ENCODE assay signal across 1 mouse cellular context in the genomic region with DNA sequence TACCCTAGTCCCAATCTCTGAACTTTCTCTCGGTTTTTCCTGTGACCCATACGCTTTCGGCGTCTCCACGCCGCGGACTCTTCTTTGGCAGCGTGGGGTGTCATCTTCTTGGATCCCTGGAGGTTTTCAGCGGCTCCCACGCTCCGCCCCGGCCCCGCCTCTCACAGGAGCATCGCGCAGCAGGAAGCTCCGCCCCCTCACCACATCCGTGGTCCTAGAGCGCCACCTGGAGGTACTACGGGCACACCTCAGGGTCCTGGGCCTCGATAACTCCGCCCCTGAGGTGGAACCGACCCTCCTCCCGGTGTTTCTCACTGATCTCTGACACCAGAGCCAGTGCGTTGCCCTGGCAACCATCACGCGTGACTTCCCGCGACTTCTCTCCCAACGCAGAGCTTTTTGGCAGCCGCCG.
TF ChIP-seq lines count a peak whose summit lies in the region.

No protein-coding gene starts in this region.

TF ChIP-seq in MEL, 35 proteins besides CTCF, POLR2A, EP300 and RAD21 (continued from another document):
- peak; percentile 35; the same call in 1 of the 2 replicates for TF ChIP-seq NRF1 (IDR thresholded peaks at IDR 0.05; ENCODE audit: insufficient read depth, low read depth, low read length, poor library complexity, severe bottlenecking)
- 0 out of 2 replicates have a peak, but pooled peaks have one; percentile 28 for TF ChIP-seq MAX (IDR thresholded peaks at IDR 0.05; ENCODE audit: low read length)
- no peak for TF ChIP-seq POLR2AphosphoS5 (IDR thresholded peaks at IDR 0.05; ENCODE audit: borderline replicate concordance, low read depth, low read length)
- no peak for TF ChIP-seq GABPA (IDR thresholded peaks at IDR 0.05; ENCODE audit: low read depth, low read length)
- 0 out of 2 replicates have a peak, but pooled peaks have one; percentile 32 for TF ChIP-seq TBP (IDR thresholded peaks at IDR 0.05; ENCODE audit: low read depth, low read length)
- TF ChIP-seq HCFC1 (IDR thresholded peaks at IDR 0.05; ENCODE audit: low read depth, low read length) = peak; percentile 71
- TF ChIP-seq SMC3 (IDR thresholded peaks at IDR 0.05; ENCODE audit: low read depth, low read length) = peak; percentile 96
- no peak for TF ChIP-seq MYB (IDR thresholded peaks at IDR 0.05; ENCODE audit: low read depth, low read length)
- TF ChIP-seq USF2 (IDR thresholded peaks at IDR 0.05; ENCODE audit: borderline replicate concordance in 1 of 2, insufficient read depth in 1 of 2, low read depth in 1 of 2, low read length in 2 of 2) = no peak
- TF ChIP-seq CHD1 (IDR thresholded peaks at IDR 0.05; ENCODE audit: low read depth, low read length) = no peak
- peak; percentile 27; the same call in 1 of the 2 replicates for TF ChIP-seq USF1 (IDR thresholded peaks at IDR 0.05; ENCODE audit: low read depth, low read length)
- TF ChIP-seq KAT2A (conservative IDR thresholded peaks at IDR 0.05; ENCODE audit: low read depth, low read length) = no peak
- 0 out of 2 replicates have a peak, but pooled peaks have one; percentile 11 for TF ChIP-seq RCOR1 (IDR thresholded peaks at IDR 0.05; ENCODE audit: low read depth, low read length)
- TF ChIP-seq ZC3H11A (IDR thresholded peaks at IDR 0.05; ENCODE audit: low read depth, low read length) = peak; percentile 89
- TF ChIP-seq NELFE (IDR thresholded peaks at IDR 0.05; ENCODE audit: low read depth, low read length) = no peak
- TF ChIP-seq BHLHE40 (IDR thresholded peaks at IDR 0.05; ENCODE audit: borderline replicate concordance, low read depth, low read length) = peak; percentile 95
TF ChIP-seq in MEL: peak in this region for 17.
